Mouse (Mus musculus): ENCODE data around the gene Nim1k.
"Not testable (repeated sequence)": the region's sequence is repeated elsewhere in the genome, so short reads cannot be mapped to it uniquely, and the experiment has no call there.

Nim1k gene

GRCm38 (mm10) chr13:119727608-119728387 lies 27.9 kb downstream of the Nim1k start:
- no peak for DNase-seq (ENCODE audit: low read depth)

- DNase-seq (ENCODE audit: low read depth): peak; percentile 19
Observed at GRCm38 (mm10) chr13:119724541-119724940, 31.1 kb downstream of the Nim1k start.

GRCm38 (mm10) chr13:119723368-119723767 lies 32.3 kb downstream of the Nim1k start:
- DNase-seq (ENCODE audit: low read depth): no peak

GRCm38 (mm10) chr13:119722447-119722846 lies 33.2 kb downstream of the Nim1k start:
- DNase-seq (ENCODE audit: low read depth): no peak

- DNase-seq (ENCODE audit: low read depth): no peak
Observed at GRCm38 (mm10) chr13:119716105-119716504, 39.6 kb downstream of the Nim1k start.

GRCm38 (mm10) chr13:119713821-119714220 lies 41.9 kb downstream of the Nim1k start:
- no peak for DNase-seq (ENCODE audit: low read depth)

GRCm38 (mm10) chr13:119713107-119713787 lies 42.4 kb downstream of the Nim1k start:
- no peak for DNase-seq (ENCODE audit: low read depth)

- DNase-seq (ENCODE audit: low read depth): no peak
Observed at GRCm38 (mm10) chr13:119712463-119712862, 43.2 kb downstream of the Nim1k start.

GRCm38 (mm10) chr13:119710268-119710610 lies 45.4 kb downstream of the Nim1k start:
- DNase-seq (ENCODE audit: low read depth): no peak

GRCm38 (mm10) chr13:119709388-119710267 lies 46.1 kb downstream of the Nim1k start:
- no peak for DNase-seq (ENCODE audit: low read depth)

GRCm38 (mm10) chr13:119708941-119709340 lies 46.7 kb downstream of the Nim1k start:
- DNase-seq (ENCODE audit: low read depth): no peak

GRCm38 (mm10) chr13:119707906-119708305 lies 47.8 kb downstream of the Nim1k start:
- no peak for DNase-seq (ENCODE audit: low read depth)

GRCm38 (mm10) chr13:119706953-119707352 lies 48.7 kb downstream of the Nim1k start:
- peak; percentile 25 for DNase-seq (ENCODE audit: low read depth)

- peak; percentile 30 for DNase-seq (ENCODE audit: low read depth)
Observed at GRCm38 (mm10) chr13:119706278-119706880, 49.3 kb downstream of the Nim1k start.

GRCm38 (mm10) chr13:119704280-119704679 lies 51.4 kb downstream of the Nim1k start:
- no peak for DNase-seq (ENCODE audit: low read depth)

- no peak for DNase-seq (ENCODE audit: low read depth)
Observed at GRCm38 (mm10) chr13:119698436-119698835, 57.2 kb downstream of the Nim1k start.

GRCm38 (mm10) chr13:119696496-119696895 lies 59.2 kb downstream of the Nim1k start:
- no peak for DNase-seq (ENCODE audit: low read depth)

- DNase-seq (ENCODE audit: low read depth): no peak
Observed at GRCm38 (mm10) chr13:119695676-119696075, 60.0 kb downstream of the Nim1k start.

GRCm38 (mm10) chr13:119691958-119692357 lies 63.7 kb downstream of the Nim1k start:
- not testable (repeated sequence) for DNase-seq (ENCODE audit: low read depth)

GRCm38 (mm10) chr13:119690876-119691620 lies 64.6 kb downstream of the Nim1k start:
- DNase-seq (ENCODE audit: low read depth): peak; percentile 18

GRCm38 (mm10) chr13:119690039-119690728 lies 65.5 kb downstream of the Nim1k start, which contains the start of gene Hmgcs1:
Gene Hmgcs1, plus strand, starts transcription at chr13:119690379.
- peak; percentile 99 for DNase-seq (ENCODE audit: low read depth)

Data from naive thymus-derived CD4-positive, alpha-beta T cell, adult 2 months (primary cell).